Mouse (Mus musculus) embryonic facial prominence, embryonic 13.5 days (tissue): ENCODE results near the gene Kbtbd4. TPM values are rescaled to one million over a fixed set of nuclear protein-coding genes. Genes with fewer than 3 reads are reported as not detected.

Source experiments
- ATAC-seq: fragments of 200-750 bp; cut with Nextera tagmentation; 2 replicates; pipeline ENCODE4 v1.8.0; 2017; ENCODE audit warnings: low read depth; ENCODE audit not compliant: insufficient number of reproducible peaks, insufficient read depth, low FRiP score, low TSS enrichment
- H3K27ac ChIP-seq: fragments of 300-500 bp; sonication (generic); 2 replicates; pipeline ENCODE4 v1.5.1; 2015; ENCODE audit warnings: moderate library complexity, mild to moderate bottlenecking, inconsistent platforms
- H3K27me3 ChIP-seq: fragments of 300-500 bp; sonication (generic); 2 replicates; pipeline ENCODE4 v1.6.1; 2015; ENCODE audit warnings: mild to moderate bottlenecking, inconsistent platforms
- H3K36me3 ChIP-seq: fragments of 300-500 bp; sonication (generic); 2 replicates; pipeline ENCODE4 v1.6.1; 2015; ENCODE audit warnings: mild to moderate bottlenecking, inconsistent platforms
- H3K4me1 ChIP-seq: fragments of 300-500 bp; sonication (generic); 2 replicates; pipeline ENCODE4 v1.6.1; 2015; ENCODE audit warnings: inconsistent platforms
- H3K4me2 ChIP-seq: fragments of 300-500 bp; sonication (generic); 2 replicates; pipeline ENCODE4 v1.6.1; 2015; ENCODE audit warnings: moderate library complexity, mild to moderate bottlenecking, inconsistent platforms
- H3K4me3 ChIP-seq: fragments of 300-500 bp; sonication (generic); 2 replicates; pipeline ENCODE4 v1.5.1; 2015; ENCODE audit warnings: mild to moderate bottlenecking, inconsistent platforms
- H3K9ac ChIP-seq: fragments of 300-500 bp; sonication (generic); 2 replicates; pipeline ENCODE4 v1.6.1; 2015; ENCODE audit warnings: mild to moderate bottlenecking, inconsistent platforms
- H3K9me3 ChIP-seq: fragments of 300-500 bp; sonication (generic); 2 replicates; pipeline ENCODE4 v1.6.1; 2016; ENCODE audit warnings: inconsistent platforms
- WGBS: fragments of 180-500 bp; shearing (Covaris S2); methylation state at CpG from one replicate; pipeline ENCODE4 v1.1.7; 2015; ENCODE audit warnings: mixed read lengths; 5-methylcytosine and 5-hydroxymethylcytosine counted together
- polyA plus RNA-seq: library from polyadenylated mRNA; unstranded; fragments of >200 nt; fragmentation: Nextera tagmentation; extraction: Ambion mirVana; gene quantifications from 2 replicates; pipeline ENCODE4 v1.2.1, GENCODE M21; 2015

Gene Kbtbd4
- 46.1 and 47.0 TPM in 2 replicates for polyA plus RNA-seq

DNA sequence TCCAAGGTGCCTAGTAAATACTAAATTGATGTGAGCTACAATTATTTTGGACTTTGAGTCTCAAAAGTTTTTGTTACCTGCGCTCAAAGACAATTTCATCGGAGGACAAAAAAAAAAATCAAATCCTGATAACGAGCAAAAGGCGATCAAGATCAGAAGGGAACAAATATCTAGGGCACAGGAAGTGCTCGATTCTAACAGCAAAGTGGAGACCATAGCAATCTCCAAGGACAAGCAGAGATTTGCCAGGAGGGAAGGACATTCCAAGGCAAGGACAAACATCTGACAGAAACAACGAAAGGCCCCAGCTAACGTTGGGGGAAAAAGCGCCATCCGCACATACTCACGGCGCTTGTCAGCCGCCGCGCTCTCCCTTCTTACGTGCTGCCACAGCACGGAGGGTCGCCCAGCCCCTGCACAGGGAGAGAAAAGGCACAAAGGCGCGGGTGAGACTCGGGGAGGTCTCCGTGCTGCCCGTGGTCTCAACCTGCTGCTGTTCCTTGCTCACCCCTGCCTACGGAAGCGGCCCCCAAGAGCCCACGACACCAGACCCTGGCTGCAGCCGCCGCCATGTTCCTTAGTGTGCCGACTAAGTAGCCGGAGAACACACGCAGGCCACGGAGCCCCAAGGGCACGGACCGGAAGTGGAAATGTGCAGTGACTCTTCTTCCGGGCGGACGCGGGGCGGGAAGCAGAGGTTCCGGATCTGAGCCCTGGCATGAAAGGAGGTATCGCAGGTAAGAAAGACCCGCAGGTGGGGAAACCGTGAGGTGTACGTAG, at the start of gene Kbtbd4, which contains the start of gene Ndufs3:
Gene Kbtbd4, plus strand, starts transcription at position 665 of the 780 bp plus-strand sequence.
Gene Ndufs3, minus strand, starts transcription at position 752 of the 780 bp plus-strand sequence.
- under 1% methylated on average over 43 of the region's 43 CpGs for WGBS
- peak within 1 kb of the TSS; percentile 69 for H3K4me2 ChIP-seq
- H3K9ac ChIP-seq = peak within 1 kb of the TSS; percentile 97
- H3K27ac ChIP-seq = peak within 1 kb of the TSS; percentile 94
- peak; percentile 80 for ATAC-seq
- peaks cover 32% of the 10 kb centered on the region for H3K4me1 ChIP-seq
- H3K9me3 ChIP-seq = no peaks in the 10 kb centered on the region
- no peaks in the 10 kb centered on the region for H3K27me3 ChIP-seq
- peaks cover 65% of the 10 kb centered on the region for H3K36me3 ChIP-seq
- peak within 1 kb of the TSS; percentile 98 for H3K4me3 ChIP-seq

DNA sequence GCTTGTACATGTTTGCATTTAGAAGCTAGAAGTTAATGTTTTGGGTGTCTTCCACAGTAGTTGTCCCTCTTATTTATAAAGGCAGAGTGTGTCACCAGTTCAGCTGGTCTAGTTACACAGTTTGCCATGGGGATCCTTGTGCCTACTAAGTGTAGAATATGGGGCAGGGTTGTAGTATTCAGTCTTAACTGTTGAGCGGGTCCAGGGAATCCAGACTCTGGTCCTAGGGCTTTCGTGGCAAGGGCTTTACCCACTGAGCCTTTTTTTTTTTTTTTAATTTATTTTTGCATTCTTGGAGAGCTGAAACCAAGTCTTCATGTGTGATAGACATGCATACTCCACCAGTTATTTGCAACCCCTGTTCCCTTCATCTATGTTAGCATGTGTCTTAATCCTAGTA, 43.1 kb upstream of the Kbtbd4 start:
- no peak for ATAC-seq
- no peak overlapping the region for H3K4me3 ChIP-seq
- no peaks in the 10 kb centered on the region for H3K27me3 ChIP-seq
- no peak overlapping the region for H3K4me2 ChIP-seq
- no peak overlapping the region for H3K27ac ChIP-seq
- H3K9me3 ChIP-seq = no peaks in the 10 kb centered on the region
- H3K4me1 ChIP-seq = no peaks in the 10 kb centered on the region
- no peak overlapping the region for H3K9ac ChIP-seq
- 91% methylated on average over 2 of the region's 2 CpGs for WGBS
- H3K36me3 ChIP-seq = peaks cover 78% of the 10 kb centered on the region

DNA sequence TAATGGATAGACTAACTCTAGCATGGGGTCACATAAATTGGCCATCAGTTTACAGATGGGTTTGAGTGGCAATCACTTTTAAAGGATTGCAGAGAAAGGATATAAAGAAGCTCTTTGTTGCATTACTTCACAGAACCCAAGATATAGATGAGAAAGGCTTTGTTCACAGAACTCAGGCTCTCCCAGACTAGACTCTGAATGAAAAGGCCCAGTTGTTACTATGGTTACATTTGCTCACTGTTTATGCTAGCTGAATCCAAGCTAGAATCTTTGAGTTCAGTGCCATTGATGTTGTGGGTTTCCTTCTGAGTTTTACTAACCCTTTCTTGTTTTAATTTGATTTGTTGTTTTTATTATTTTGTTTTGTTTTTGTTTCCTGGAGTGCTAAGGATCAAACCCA, 40.4 kb upstream of the Kbtbd4 start:
- Histone ChIP-seq H3K27me3 (no peaks in the 10 kb centered on the region), H3K4me2 (no peak overlapping the region), H3K27ac (no peak overlapping the region), H3K36me3 (peaks cover 77% of the 10 kb centered on the region), H3K4me1 (no peaks in the 10 kb centered on the region), H3K9me3 (no peaks in the 10 kb centered on the region), H3K9ac (no peak overlapping the region), H3K4me3 (no peak overlapping the region)
- ATAC-seq = no peak

DNA sequence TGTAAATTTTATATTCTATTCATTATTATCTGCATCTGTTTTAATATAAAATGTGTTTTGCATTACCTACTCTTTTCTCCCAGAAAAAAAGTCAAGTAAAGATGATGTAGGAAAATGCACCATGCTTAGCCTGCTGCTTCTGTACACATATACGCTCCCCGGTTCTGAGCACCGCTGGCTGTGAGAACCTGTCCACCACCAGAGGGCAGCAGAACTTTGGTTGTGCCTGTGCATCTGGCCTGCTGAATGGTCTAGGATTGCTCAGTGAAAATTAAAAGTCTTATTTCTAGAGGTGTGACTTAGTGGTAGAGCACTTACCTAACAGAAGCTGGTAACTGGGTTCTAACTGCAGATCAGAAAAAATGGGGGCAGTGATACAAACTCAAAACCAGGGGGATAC, 38.0 kb upstream of the Kbtbd4 start:
- WGBS = 23% methylated on average over 3 of the region's 3 CpGs
- H3K4me2 ChIP-seq = no peak overlapping the region
- ATAC-seq = peak; percentile 81; the same call in 1 of the 2 replicates
- no peaks in the 10 kb centered on the region for H3K27me3 ChIP-seq
- no peaks in the 10 kb centered on the region for H3K9me3 ChIP-seq
- H3K27ac ChIP-seq = no peak overlapping the region
- H3K4me1 ChIP-seq = 0 out of 2 replicates have a peak, but pooled peaks cover 4% of the 10 kb centered on the region
- H3K36me3 ChIP-seq = peaks cover 60% of the 10 kb centered on the region
- H3K9ac ChIP-seq = no peak overlapping the region
- no peak overlapping the region for H3K4me3 ChIP-seq

DNA sequence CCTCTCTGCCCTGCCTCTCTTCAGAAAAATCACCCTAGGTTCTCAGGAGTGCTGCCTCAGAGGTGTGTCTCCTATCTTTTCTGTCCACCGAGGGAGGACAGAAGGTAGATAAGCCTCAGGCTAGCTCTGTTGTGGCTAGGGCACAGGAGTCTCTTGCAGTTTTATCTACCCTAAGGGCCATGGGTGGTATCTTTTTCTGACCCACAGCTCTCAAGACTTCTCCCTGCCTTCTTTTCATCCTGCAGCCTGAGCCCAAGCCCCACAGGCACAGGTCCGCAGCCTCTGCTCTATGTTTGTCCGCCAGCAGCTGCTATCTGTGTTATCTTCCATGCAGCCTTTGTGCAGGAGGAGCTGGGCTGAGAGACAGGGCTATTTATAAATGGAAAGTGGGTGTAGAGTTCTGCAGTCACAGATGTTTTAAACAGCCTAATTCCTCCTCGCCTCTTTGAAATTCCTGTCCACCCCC, 34.4 kb upstream of the Kbtbd4 start:
- Histone ChIP-seq H3K27me3 (no peaks in the 10 kb centered on the region), H3K27ac (no peak overlapping the region), H3K4me1 (0 out of 2 replicates have a peak, but pooled peaks cover 4% of the 10 kb centered on the region), H3K36me3 (peaks cover 30% of the 10 kb centered on the region), H3K4me2 (no peak overlapping the region), H3K9me3 (no peaks in the 10 kb centered on the region), H3K9ac (peak overlapping the region; percentile 37; the same call in 1 of the 2 replicates), H3K4me3 (no peak overlapping the region)
- WGBS = 42% methylated on average over 4 of the region's 4 CpGs
- ATAC-seq = no peak

DNA sequence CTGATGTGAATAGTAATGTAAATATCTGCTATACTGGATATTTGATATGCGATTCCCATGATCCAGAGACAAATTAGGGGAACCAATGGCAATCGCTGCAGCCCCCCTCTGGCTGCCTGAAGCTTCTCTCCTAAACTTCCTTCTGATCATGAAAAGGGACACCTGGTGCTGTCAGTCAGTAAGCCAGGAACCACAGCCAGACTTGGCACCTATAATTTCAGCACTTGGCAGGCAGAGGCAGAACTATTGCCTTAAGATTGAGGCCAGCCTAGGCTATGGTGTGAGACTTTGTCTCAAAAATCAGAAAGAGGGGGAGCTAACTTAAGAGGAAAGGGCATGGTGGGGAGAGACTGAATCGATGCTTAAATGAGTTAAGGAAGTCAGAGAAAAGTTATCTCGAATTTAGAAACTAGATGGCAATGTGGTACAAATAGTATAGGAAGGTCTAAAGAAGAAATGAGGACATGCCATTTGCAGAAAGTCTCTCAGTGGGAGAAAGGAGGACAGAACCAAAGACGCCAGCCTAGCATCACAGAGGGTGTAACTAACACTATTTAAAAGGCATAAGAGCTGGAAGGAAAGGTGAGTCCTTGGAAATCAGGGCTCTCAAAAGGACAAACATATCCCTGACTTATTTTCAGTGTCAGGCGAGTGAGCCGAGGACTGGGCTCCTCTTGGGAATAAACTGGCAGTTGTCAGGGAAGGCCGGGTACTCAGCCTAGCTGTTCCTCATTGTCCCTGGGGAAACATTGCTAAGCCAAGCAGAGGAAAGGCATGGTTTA, 33.2 kb upstream of the Kbtbd4 start:
- no peak for ATAC-seq
- H3K27me3 ChIP-seq = no peaks in the 10 kb centered on the region
- no peaks in the 10 kb centered on the region for H3K9me3 ChIP-seq
- no peak overlapping the region for H3K4me3 ChIP-seq
- WGBS = 60% methylated on average over 8 of the region's 8 CpGs
- peaks cover 19% of the 10 kb centered on the region for H3K36me3 ChIP-seq
- H3K9ac ChIP-seq = no peak overlapping the region
- no peak overlapping the region for H3K27ac ChIP-seq
- no peak overlapping the region for H3K4me2 ChIP-seq
- H3K4me1 ChIP-seq = 0 out of 2 replicates have a peak, but pooled peaks cover 4% of the 10 kb centered on the region

DNA sequence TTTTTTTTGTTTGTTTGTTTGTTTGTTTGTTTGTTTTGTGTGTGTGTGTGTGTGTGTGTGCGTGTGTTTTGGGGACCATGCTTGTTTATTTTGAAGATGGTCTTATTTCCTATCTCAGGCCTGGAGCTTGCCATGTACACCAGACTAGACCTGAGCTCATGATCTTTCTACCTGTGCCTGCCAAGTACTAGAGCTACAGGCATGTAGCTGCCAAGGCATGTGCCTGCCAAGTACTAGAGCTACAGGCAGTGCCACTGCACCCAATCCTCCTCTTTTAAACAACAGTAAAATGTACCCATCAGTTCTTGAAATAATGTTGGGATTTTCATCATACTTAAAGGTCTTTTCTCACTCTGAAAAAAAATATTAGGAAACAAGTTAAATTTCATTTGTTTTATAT, 30.5 kb upstream of the Kbtbd4 start:
- ATAC-seq = no peak

DNA sequence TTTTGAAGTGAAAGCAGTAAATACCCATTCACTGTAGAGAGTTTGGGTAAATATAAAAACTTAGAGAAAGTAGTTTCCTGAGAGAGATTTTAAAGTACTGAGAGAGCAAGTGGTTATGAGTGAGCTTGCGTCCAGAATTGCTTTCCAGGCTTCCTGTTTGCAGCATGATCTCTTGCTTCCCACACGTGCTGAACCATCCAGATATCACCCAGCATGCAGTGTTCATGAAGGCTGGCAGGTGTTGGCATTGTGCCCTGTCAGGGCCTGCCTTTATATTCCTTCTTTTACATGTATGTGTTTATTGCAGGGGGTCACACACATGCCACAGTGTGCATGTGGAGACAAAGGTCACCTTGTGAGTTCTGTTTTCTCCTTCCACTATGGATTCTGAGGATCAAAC, 29.3 kb upstream of the Kbtbd4 start:
- 0 out of 2 replicates have a peak, but pooled peaks cover 1% of the 10 kb centered on the region for H3K4me1 ChIP-seq
- no peak overlapping the region for H3K4me2 ChIP-seq
- H3K9me3 ChIP-seq = no peaks in the 10 kb centered on the region
- H3K27ac ChIP-seq = no peak overlapping the region
- no peaks in the 10 kb centered on the region for H3K36me3 ChIP-seq
- no peak overlapping the region for H3K9ac ChIP-seq
- 74% methylated on average over 2 of the region's 2 CpGs for WGBS
- H3K27me3 ChIP-seq = no peaks in the 10 kb centered on the region
- no peak overlapping the region for H3K4me3 ChIP-seq
- ATAC-seq = no peak

More for the DNA sequence above, 30.5 kb upstream of the Kbtbd4 start:
- Histone ChIP-seq H3K36me3 (no peaks in the 10 kb centered on the region), H3K9ac (no peak overlapping the region), H3K27ac (no peak overlapping the region), H3K4me3 (no peak overlapping the region), H3K4me2 (no peak overlapping the region), H3K4me1 (0 out of 2 replicates have a peak, but pooled peaks cover 4% of the 10 kb centered on the region), H3K27me3 (no peaks in the 10 kb centered on the region), H3K9me3 (no peaks in the 10 kb centered on the region)
- 86% methylated on average over 1 of the region's 1 CpGs for WGBS

DNA sequence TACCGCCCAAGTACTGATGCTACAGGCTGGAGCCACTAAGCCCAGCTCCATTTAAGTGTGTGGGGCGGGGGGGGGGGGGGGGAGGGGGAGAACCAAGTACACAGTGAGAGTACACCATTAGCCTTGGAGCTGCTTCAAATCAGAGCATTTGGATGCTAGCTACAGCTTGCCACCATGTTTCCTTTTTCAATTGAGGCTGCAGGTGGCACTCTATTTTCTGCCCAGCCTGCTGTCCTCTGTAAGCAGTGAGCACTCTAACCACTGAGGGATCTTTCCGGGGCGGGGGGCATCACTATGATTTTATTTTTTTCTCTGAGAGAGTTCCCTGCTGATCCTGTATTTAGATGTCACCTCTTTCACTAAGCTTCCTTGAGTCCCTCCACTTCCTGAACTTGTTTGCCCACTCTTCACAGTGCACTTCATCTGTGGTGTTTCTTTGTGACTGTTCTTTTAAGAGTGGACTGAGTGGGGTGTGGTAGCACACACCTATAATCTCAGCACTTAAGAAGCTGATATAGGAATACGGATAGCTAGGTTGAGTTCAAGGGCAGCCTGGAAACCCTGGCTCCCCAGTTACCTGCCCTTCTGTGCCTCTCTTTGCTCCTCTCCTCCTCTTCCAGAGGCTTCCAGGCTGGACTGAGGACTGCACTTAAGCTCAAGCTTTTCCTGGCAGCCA, 26.8 kb upstream of the Kbtbd4 start:
- 62% methylated on average over 5 of the region's 5 CpGs for WGBS
- Histone ChIP-seq H3K36me3 (no peaks in the 10 kb centered on the region), H3K4me1 (no peaks in the 10 kb centered on the region), H3K9me3 (no peaks in the 10 kb centered on the region), H3K4me3 (no peak overlapping the region), H3K27ac (no peak overlapping the region), H3K4me2 (no peak overlapping the region), H3K9ac (no peak overlapping the region), H3K27me3 (no peaks in the 10 kb centered on the region)
- ATAC-seq = no peak

DNA sequence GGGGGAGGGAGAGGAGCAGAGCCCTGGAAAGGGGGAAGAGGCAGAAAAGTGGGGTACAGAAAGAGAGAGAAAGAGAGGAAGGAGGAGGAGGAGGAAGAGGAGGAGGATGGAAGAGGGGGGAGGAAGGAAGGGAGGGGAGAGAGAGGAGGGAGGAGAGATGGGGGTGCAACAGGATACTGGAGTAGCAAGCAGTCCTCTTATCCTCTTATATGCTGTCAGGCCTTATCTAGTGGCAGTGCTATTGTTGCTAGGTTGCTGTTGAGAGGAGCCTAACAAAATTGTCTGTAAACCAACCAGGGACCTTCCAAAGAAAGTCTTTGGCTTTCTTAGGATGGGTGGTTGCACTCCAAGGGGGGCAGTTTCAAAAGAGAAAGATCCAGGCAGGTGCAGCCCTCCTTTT, 25.1 kb upstream of the Kbtbd4 start:
- Histone ChIP-seq H3K27ac (no peak overlapping the region), H3K4me1 (no peaks in the 10 kb centered on the region), H3K4me3 (no peak overlapping the region), H3K4me2 (no peak overlapping the region), H3K9me3 (peaks cover 4% of the 10 kb centered on the region; the same call in 1 of the 2 replicates), H3K9ac (no peak overlapping the region), H3K36me3 (no peaks in the 10 kb centered on the region), H3K27me3 (peaks cover 4% of the 10 kb centered on the region; the same call in 1 of the 2 replicates)
- ATAC-seq = no peak

DNA sequence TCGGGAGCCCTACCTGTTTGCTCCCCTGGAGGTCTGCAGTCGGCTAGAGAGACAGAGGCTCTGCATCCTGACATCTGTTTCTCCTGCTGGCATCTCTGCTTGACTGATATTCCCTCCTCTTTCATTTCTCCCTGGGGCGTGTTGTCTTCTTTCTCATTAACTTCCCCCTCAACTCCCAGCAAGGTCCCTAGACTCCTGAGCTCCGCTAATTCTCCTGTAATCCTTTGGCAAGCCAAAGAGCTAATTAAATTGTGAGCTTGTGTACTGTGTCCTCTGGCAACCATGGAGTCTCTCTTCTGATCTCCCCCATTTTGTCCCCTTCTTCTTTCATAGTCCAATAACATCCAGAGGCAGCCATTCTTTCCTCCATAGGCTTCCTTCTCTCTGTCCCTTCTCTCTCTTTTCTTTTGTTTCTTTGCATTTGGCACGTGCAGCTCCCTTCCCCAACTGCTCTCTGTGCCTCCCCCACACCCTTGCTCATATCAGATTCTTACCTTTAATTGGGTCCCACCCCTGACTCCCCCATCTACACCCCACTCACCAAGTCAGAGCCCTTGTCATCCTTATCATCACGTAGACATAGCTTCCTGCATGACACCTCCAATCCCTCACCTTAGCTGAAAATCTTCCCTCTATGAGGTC, 24.3 kb upstream of the Kbtbd4 start:
- Histone ChIP-seq H3K4me2 (no peak overlapping the region), H3K36me3 (no peaks in the 10 kb centered on the region), H3K4me1 (peaks cover 6% of the 10 kb centered on the region; the same call in 1 of the 2 replicates), H3K9ac (no peak overlapping the region), H3K9me3 (peaks cover 4% of the 10 kb centered on the region; the same call in 1 of the 2 replicates), H3K27ac (no peak overlapping the region), H3K27me3 (peaks cover 13% of the 10 kb centered on the region), H3K4me3 (no peak overlapping the region)
- ATAC-seq = no peak
- WGBS = 15% methylated on average over 6 of the region's 6 CpGs
